ENCODE assay signal across 8 mouse cellular contexts in the genomic region with DNA sequence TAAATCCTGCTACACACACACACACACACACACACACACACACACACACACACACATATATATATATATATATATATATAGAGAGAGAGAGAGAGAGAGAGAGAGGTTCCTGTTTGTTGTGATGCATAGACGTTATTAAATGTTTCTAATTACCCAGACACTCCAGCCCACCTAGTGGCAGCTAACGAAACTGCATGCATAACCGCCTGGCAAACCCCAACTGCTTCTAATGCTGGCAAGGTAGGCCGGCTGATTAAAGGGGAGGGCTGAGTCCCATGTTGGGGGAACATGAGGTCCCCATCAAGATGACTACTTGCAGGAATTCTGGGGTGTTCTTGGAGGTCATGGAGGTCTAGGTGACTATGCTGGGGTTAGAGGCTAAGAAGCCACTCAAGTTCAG.
DNase-seq lines count a peak whose midpoint lies in the region; ATAC-seq and TF ChIP-seq lines count a peak whose summit lies in the region.

No protein-coding gene starts in this region.

- H3K4me2 ChIP-seq in hindbrain, embryonic 14.5 days (replicated peaks), result no peak overlapping the region
- H3K4me2 ChIP-seq in hindbrain, embryonic 12.5 days (replicated peaks), result no peak overlapping the region

- H3K4me1 ChIP-seq in hindbrain, embryonic 14.5 days (replicated peaks; ENCODE audit: control insufficient read depth, insufficient read depth, low read length), result no peaks in the 10 kb centered on the region; the same call in 1 of the 2 replicates
- H3K4me1 ChIP-seq in hindbrain, embryonic 12.5 days, result peaks cover 9% of the 10 kb centered on the region
- H3K4me1 ChIP-seq in ES-E14 (ENCODE audit: control insufficient read depth in 2 of 2, insufficient read depth in 2 of 2, low read length in 2 of 2, poor library complexity in 1 of 2), result no peaks in the 10 kb centered on the region

- H3K36me3 ChIP-seq in hindbrain, embryonic 14.5 days (replicated peaks; ENCODE audit: control insufficient read depth, insufficient read depth), result no peaks in the 10 kb centered on the region
- no peaks in the 10 kb centered on the region for H3K36me3 ChIP-seq in hindbrain, embryonic 12.5 days
- H3K36me3 ChIP-seq in ES-E14 (ENCODE audit: control insufficient read depth, insufficient read depth, low read length, poor library complexity, severe bottlenecking), result no peaks in the 10 kb centered on the region

- ATAC-seq in hindbrain, embryonic 14.5 days (ENCODE audit: low FRiP score), result no peak
- ATAC-seq in hindbrain, embryonic 12.5 days (ENCODE audit: low FRiP score), result no peak
- ATAC-seq in activated CD4-positive, CD25-positive, alpha-beta regulatory T cell, adult 4 months, result no peak

- no peak overlapping the region for H3K4me3 ChIP-seq in hindbrain, embryonic 14.5 days (replicated peaks; ENCODE audit: low read length)
- H3K4me3 ChIP-seq in hindbrain, embryonic 12.5 days, result no peak overlapping the region
- H3K4me3 ChIP-seq in ES-E14 (ENCODE audit: insufficient read depth in 1 of 2, low read depth in 1 of 2, low read length in 2 of 2, poor library complexity in 1 of 2, severe bottlenecking in 1 of 2), result no peak overlapping the region

- no peaks in the 10 kb centered on the region for H3K9me3 ChIP-seq in hindbrain, embryonic 14.5 days (ENCODE audit: control insufficient read depth, low read length)
- H3K9me3 ChIP-seq in hindbrain, embryonic 12.5 days (replicated peaks), result no peaks in the 10 kb centered on the region
- no peaks in the 10 kb centered on the region for H3K9me3 ChIP-seq in ES-E14 (ENCODE audit: control insufficient read depth, insufficient read depth, low read depth, low read length)

- no peak overlapping the region for H3K9ac ChIP-seq in hindbrain, embryonic 14.5 days
- H3K9ac ChIP-seq in hindbrain, embryonic 12.5 days, result no peak overlapping the region
- H3K9ac ChIP-seq in ES-E14 (ENCODE audit: insufficient read depth, low read depth, low read length, poor library complexity, severe bottlenecking), result no peak overlapping the region

- no peaks in the 10 kb centered on the region for H3K27me3 ChIP-seq in hindbrain, embryonic 14.5 days (ENCODE audit: control insufficient read depth, insufficient read depth, low read length)
- H3K27me3 ChIP-seq in hindbrain, embryonic 12.5 days, result no peaks in the 10 kb centered on the region

- H3K27ac ChIP-seq in hindbrain, embryonic 14.5 days, result no peak overlapping the region
- no peak overlapping the region for H3K27ac ChIP-seq in hindbrain, embryonic 12.5 days
- H3K27ac ChIP-seq in ES-E14 (ENCODE audit: insufficient read depth, low read depth, low read length, poor library complexity, severe bottlenecking), result no peak overlapping the region

- in situ Hi-C loops in ES-E14 (cut with MboI; ENCODE audit: low sequenced_read_pairs in 2 of 2, unreplicated experiment in 2 of 2), result no loop called here

- intact Hi-C loops in left cerebral cortex, postnatal 4 days (cut with DNase I), result no loop called here

- DNase-seq in hindbrain, embryonic 14.5 days (ENCODE audit: low spot score), result peak; percentile 82
- peak; percentile 56 for DNase-seq in ES-E14 (ENCODE audit: low read depth, low spot score)
- DNase-seq in brain, adult 2 months (ENCODE audit: low read depth, low spot score), result peak; percentile 56
- DNase-seq in gastrocnemius, postnatal 10 days, result peak; percentile 58
- DNase-seq in left cerebral cortex, postnatal 4 days, result peak; percentile 72
- DNase-seq in retina, embryonic 14.5 days (ENCODE audit: low spot score), result peak; percentile 76

- 16% methylated on average over 4 of the region's 4 CpGs for WGBS in hindbrain, embryonic 14.5 days
- 21% methylated on average over 4 of the region's 4 CpGs for WGBS in hindbrain, embryonic 12.5 days

TF ChIP-seq in ES-E14, 5 proteins besides CTCF, POLR2A, EP300 and RAD21:
- TF ChIP-seq HCFC1 (IDR thresholded peaks at IDR 0.05; ENCODE audit: borderline replicate concordance, insufficient read depth, low read length) (no peak), ZNF384 (IDR thresholded peaks at IDR 0.05; ENCODE audit: low read depth, low read length) (no peak), CHD2 (IDR thresholded peaks at IDR 0.05; ENCODE audit: low read depth, low read length) (no peak)
